Mouse (Mus musculus): ENCODE measurements around the gene Traf1. TPM values are rescaled to one million over a fixed set of nuclear protein-coding genes. Genes with fewer than 3 reads are reported as not detected.

Traf1 gene
- polyA plus RNA-seq, 1 experiment from 2014 or later = 3.3 TPM

DNA sequence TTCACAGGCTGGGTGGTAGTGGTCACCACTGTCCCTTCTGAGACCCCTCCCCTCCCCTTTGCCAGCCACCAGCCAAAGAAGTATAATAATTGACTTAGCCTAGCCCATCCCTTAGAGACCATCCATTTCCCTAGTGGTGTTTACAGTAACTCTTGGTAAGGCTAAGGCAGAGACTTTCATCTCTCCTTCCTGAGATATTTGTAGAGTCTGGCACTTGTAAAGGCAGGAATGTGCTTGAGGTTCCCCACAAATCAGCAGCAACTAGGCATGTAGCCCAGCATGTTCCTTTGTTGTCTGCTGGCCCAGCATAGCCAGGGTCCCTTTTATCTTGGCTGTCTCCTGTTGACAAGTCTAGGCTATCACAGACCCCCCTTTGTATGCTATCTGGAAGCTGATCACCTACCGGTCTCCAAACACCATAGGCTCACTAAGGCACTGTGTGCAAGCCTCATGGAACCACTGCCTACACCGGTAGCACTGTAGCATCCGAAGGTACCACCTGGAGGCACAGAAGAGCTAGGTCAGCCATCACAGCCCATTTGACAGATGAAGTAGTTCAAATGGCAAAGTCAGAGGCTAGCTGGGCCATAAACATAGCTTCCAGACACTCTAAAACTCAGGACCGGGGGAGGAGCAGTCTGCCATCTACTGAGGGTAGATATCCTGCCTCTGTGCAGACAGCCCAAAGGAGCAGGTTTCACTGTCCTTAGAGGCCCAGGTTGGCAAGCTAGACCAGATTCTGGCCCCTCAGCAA lies 57.7 kb downstream of the Traf1 start:
- H3K9me3 ChIP-seq (replicated peaks; ENCODE audit: control insufficient read depth, low read length) = no peaks in the 10 kb centered on the region
- H3K27me3 ChIP-seq (ENCODE audit: control insufficient read depth, insufficient read depth, low read length) = no peaks in the 10 kb centered on the region
- no peak for ATAC-seq (replicated peaks; ENCODE audit: extremely low read depth, insufficient read depth, low FRiP score)
- peaks cover 15% of the 10 kb centered on the region for H3K4me1 ChIP-seq (ENCODE audit: control insufficient read depth, insufficient read depth, low read length)
- H3K4me2 ChIP-seq (ENCODE audit: low read depth, low read length) = no peak overlapping the region; the same call in 1 of the 2 replicates
- no peak overlapping the region for H3K4me3 ChIP-seq (ENCODE audit: low read length)
- no peak overlapping the region for H3K9ac ChIP-seq (ENCODE audit: low read length)
- H3K36me3 ChIP-seq (ENCODE audit: control insufficient read depth, insufficient read depth) = no peaks in the 10 kb centered on the region
- WGBS = 65% methylated on average over 4 of the region's 4 CpGs
- H3K27ac ChIP-seq (ENCODE audit: low read length) = peak overlapping the region; percentile 44; the same call in 1 of the 2 replicates

DNA sequence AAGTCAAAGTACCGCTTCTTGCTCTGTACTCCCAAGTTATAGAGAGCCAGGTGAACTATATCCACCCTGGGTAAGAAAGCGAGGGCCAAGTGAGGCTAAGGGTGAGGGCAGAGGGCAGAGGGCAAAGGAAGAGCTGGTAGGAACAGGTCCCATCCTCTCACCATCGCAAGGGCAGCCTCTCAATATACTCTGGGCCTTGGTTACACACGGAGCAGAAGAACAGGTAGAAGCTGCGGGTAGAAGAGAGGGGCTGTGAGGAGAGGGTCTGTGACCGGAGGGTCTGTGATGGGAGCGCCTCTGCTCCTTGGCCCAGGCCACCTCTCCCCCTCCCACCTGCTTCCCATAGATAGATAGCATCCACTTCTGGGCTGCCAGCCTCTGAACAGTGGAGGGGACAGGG lies 58.4 kb downstream of the Traf1 start:
- no peak overlapping the region for H3K4me2 ChIP-seq (ENCODE audit: low read depth, low read length)
- WGBS = 75% methylated on average over 7 of the region's 7 CpGs
- no peaks in the 10 kb centered on the region for H3K9me3 ChIP-seq (replicated peaks; ENCODE audit: control insufficient read depth, low read length)
- no peaks in the 10 kb centered on the region for H3K36me3 ChIP-seq (ENCODE audit: control insufficient read depth, insufficient read depth)
- no peak for ATAC-seq (replicated peaks; ENCODE audit: extremely low read depth, insufficient read depth, low FRiP score)
- peaks cover 15% of the 10 kb centered on the region for H3K4me1 ChIP-seq (ENCODE audit: control insufficient read depth, insufficient read depth, low read length)
- no peaks in the 10 kb centered on the region for H3K27me3 ChIP-seq (ENCODE audit: control insufficient read depth, insufficient read depth, low read length)
- H3K27ac ChIP-seq (ENCODE audit: low read length) = no peak overlapping the region
- H3K4me3 ChIP-seq (ENCODE audit: low read length) = no peak overlapping the region
- H3K9ac ChIP-seq (ENCODE audit: low read length) = no peak overlapping the region

DNA sequence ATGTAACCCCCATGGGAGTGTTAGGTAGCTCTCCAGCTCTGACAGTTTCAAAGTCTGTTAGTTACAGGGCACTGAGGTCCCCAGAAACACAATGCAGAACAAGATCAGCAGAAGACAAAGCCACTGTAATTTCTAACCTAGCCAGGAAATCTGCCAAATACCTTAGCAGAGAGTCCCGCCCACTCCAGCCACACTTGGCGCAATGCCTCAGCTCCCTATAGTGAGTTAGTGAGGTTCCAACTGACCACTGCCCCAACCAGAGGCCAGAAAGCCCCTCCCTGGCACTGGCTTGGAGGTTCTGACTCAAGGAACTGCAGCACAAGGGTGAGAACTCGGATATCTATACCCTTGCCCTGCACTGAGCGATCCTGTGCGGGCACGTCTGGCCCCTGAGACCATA lies 58.8 kb downstream of the Traf1 start:
- no peaks in the 10 kb centered on the region for H3K36me3 ChIP-seq (ENCODE audit: control insufficient read depth, insufficient read depth)
- no peak overlapping the region for H3K4me2 ChIP-seq (ENCODE audit: low read depth, low read length)
- no peak overlapping the region for H3K4me3 ChIP-seq (ENCODE audit: low read length)
- no peak for ATAC-seq (replicated peaks; ENCODE audit: extremely low read depth, insufficient read depth, low FRiP score)
- 76% methylated on average over 6 of the region's 6 CpGs for WGBS
- no peaks in the 10 kb centered on the region for H3K27me3 ChIP-seq (ENCODE audit: control insufficient read depth, insufficient read depth, low read length)
- H3K4me1 ChIP-seq (ENCODE audit: control insufficient read depth, insufficient read depth, low read length) = peaks cover 15% of the 10 kb centered on the region
- H3K9ac ChIP-seq (ENCODE audit: low read length) = no peak overlapping the region
- H3K27ac ChIP-seq (ENCODE audit: low read length) = no peak overlapping the region
- no peaks in the 10 kb centered on the region for H3K9me3 ChIP-seq (replicated peaks; ENCODE audit: control insufficient read depth, low read length)

DNA sequence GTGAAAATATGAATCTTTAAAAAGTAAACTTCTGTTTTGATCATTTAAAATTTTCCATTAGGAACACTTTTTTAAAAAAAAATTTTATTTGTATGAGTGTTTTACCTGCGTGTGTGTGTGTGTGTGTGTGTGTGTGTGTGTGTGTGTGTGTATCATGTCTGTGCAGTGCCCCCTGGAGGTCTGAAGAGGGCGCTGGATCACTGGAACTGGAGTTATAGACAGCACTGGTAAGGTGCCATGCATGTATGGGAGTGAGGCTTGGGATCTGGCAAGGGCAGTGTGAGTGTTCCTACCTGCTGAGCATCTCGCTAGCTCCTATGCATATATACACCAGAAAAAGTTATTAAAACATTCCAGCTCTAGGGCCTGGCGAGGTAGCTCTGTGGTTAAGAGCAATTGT lies 59.8 kb downstream of the Traf1 start:
- ATAC-seq (replicated peaks; ENCODE audit: extremely low read depth, insufficient read depth, low FRiP score) = no peak
- no peaks in the 10 kb centered on the region for H3K9me3 ChIP-seq (replicated peaks; ENCODE audit: control insufficient read depth, low read length)

DNA sequence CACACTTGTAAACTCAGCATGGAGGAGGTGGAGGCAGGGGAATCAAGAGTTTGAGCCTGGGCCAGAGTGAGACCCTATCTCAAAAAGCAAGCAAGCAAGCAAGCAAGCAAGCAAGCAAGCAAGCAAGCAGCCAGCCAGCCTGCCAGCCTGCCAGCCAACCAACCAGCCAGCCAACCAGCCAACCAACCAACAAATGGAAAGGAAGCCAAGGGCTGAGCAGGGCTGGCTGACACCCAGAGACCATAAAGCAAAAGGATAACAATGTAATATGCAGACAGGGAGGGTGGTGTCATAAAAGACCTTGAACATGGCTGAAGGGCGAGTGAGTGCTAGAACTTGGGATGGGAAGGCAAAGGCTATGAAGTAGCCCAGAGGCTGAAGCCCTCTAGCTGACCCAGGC lies 61.2 kb downstream of the Traf1 start:
- no peak overlapping the region for H3K4me3 ChIP-seq (ENCODE audit: low read length)

More for the DNA sequence above, 59.8 kb downstream of the Traf1 start:
- Histone ChIP-seq H3K27ac (ENCODE audit: low read length) (no peak overlapping the region), H3K4me2 (ENCODE audit: low read depth, low read length) (no peak overlapping the region), H3K9ac (ENCODE audit: low read length) (no peak overlapping the region), H3K27me3 (ENCODE audit: control insufficient read depth, insufficient read depth, low read length) (no peaks in the 10 kb centered on the region), H3K4me1 (ENCODE audit: control insufficient read depth, insufficient read depth, low read length) (peaks cover 15% of the 10 kb centered on the region), H3K4me3 (ENCODE audit: low read length) (no peak overlapping the region), H3K36me3 (ENCODE audit: control insufficient read depth, insufficient read depth) (no peaks in the 10 kb centered on the region)
- 75% methylated on average over 4 of the region's 4 CpGs for WGBS

DNA sequence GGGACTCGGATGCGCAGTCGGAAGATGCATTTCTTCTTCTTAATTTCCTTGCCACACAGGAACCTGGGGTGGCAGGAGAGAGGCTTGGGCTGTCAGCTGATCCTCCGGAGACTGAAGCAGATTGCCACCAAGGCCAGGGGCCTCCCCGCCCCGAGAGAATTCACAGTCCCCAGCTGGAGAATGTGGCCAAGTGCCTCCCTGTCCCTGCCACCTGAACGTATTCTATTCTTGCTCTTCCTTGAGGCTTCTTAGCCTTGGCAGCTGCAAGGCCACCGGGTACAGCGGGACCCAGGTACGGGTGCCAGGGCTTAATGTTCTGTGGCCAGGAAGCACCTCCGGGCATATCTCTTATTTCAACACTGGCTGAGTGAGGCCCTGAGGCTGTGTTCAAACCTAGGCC lies 61.9 kb downstream of the Traf1 start:
- WGBS = 73% methylated on average over 11 of the region's 11 CpGs
- no peaks in the 10 kb centered on the region for H3K27me3 ChIP-seq (ENCODE audit: control insufficient read depth, insufficient read depth, low read length)
- ATAC-seq (replicated peaks; ENCODE audit: extremely low read depth, insufficient read depth, low FRiP score) = no peak

More for the DNA sequence above, 61.2 kb downstream of the Traf1 start:
- no peak overlapping the region for H3K4me2 ChIP-seq (ENCODE audit: low read depth, low read length)
- no peak for ATAC-seq (replicated peaks; ENCODE audit: extremely low read depth, insufficient read depth, low FRiP score)
- peaks cover 13% of the 10 kb centered on the region for H3K4me1 ChIP-seq (ENCODE audit: control insufficient read depth, insufficient read depth, low read length)
- no peak overlapping the region for H3K9ac ChIP-seq (ENCODE audit: low read length)
- H3K36me3 ChIP-seq (ENCODE audit: control insufficient read depth, insufficient read depth) = no peaks in the 10 kb centered on the region
- WGBS = 87% methylated on average over 1 of the region's 1 CpGs
- H3K9me3 ChIP-seq (replicated peaks; ENCODE audit: control insufficient read depth, low read length) = no peaks in the 10 kb centered on the region
- no peak overlapping the region for H3K27ac ChIP-seq (ENCODE audit: low read length)
- H3K27me3 ChIP-seq (ENCODE audit: control insufficient read depth, insufficient read depth, low read length) = no peaks in the 10 kb centered on the region

DNA sequence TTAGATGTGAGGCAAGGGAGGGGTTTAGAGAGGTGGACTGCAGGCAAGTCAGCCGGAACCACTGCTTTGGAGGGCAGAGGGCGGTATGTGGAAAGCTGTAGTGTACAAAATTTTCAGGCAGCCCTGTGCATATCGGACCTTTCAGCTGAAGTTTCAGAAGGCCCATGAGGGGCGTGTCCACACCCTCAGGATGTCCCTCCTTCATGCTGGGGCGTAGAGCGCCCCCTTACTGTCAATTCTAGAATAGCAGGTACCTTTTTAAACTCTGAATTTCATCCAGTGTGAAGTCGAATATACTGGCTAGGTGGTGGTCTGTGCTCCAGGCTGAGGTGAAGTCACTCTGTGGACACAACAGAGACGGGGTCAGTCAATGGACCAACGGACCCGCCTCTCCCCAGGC lies 63.8 kb downstream of the Traf1 start:
- Histone ChIP-seq H3K4me1 (ENCODE audit: control insufficient read depth, insufficient read depth, low read length) (no peaks in the 10 kb centered on the region), H3K9me3 (replicated peaks; ENCODE audit: control insufficient read depth, low read length) (no peaks in the 10 kb centered on the region), H3K27ac (ENCODE audit: low read length) (no peak overlapping the region), H3K36me3 (ENCODE audit: control insufficient read depth, insufficient read depth) (no peaks in the 10 kb centered on the region), H3K4me3 (ENCODE audit: low read length) (no peak overlapping the region), H3K9ac (ENCODE audit: low read length) (no peak overlapping the region), H3K27me3 (ENCODE audit: control insufficient read depth, insufficient read depth, low read length) (no peaks in the 10 kb centered on the region), H3K4me2 (ENCODE audit: low read depth, low read length) (no peak overlapping the region)
- WGBS = 25% methylated on average over 10 of the region's 10 CpGs
- ATAC-seq (replicated peaks; ENCODE audit: extremely low read depth, insufficient read depth, low FRiP score) = no peak; the same call in 1 of the 2 replicates

More for the DNA sequence above, 61.9 kb downstream of the Traf1 start:
- no peak overlapping the region for H3K27ac ChIP-seq (ENCODE audit: low read length)
- no peaks in the 10 kb centered on the region for H3K36me3 ChIP-seq (ENCODE audit: control insufficient read depth, insufficient read depth)
- H3K9ac ChIP-seq (ENCODE audit: low read length) = no peak overlapping the region
- no peak overlapping the region for H3K4me3 ChIP-seq (ENCODE audit: low read length)
- H3K4me2 ChIP-seq (ENCODE audit: low read depth, low read length) = no peak overlapping the region
- peaks cover 12% of the 10 kb centered on the region for H3K4me1 ChIP-seq (ENCODE audit: control insufficient read depth, insufficient read depth, low read length)
- no peaks in the 10 kb centered on the region for H3K9me3 ChIP-seq (replicated peaks; ENCODE audit: control insufficient read depth, low read length)

DNA sequence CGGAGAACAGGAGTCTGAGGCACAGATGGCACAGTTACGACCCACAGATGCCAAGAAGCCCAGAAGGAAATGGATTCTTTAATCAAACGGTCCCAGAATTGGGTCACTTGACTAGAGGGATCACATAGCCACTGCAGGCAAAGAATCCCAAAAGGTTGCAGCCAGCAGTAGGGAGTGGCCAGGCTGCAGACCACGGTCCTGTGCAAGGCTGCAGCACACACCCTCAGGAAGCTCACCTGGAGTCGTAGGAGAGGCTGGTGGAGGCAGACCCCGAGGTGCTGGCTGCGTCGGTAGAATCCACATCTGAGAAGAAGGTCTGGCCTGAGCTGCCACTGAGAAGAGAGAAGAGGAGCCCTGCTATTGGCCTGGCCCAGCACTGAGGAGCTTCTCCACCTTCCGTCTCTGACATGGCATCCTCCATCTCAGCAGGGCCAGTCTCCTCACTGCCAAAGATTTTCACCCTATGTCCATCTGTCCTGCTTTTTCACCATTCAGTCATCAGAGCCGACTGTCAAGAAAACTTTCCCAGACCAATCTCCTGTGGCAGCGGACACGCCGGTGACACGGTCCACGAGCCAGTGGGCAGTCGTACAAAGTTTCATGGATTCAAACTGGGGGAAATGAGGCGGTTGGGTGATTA lies 64.6 kb downstream of the Traf1 start:
- Histone ChIP-seq H3K4me3 (ENCODE audit: low read length) (no peak overlapping the region), H3K4me2 (ENCODE audit: low read depth, low read length) (no peak overlapping the region), H3K4me1 (ENCODE audit: control insufficient read depth, insufficient read depth, low read length) (no peaks in the 10 kb centered on the region), H3K27me3 (ENCODE audit: control insufficient read depth, insufficient read depth, low read length) (no peaks in the 10 kb centered on the region), H3K9me3 (replicated peaks; ENCODE audit: control insufficient read depth, low read length) (no peaks in the 10 kb centered on the region), H3K36me3 (ENCODE audit: control insufficient read depth, insufficient read depth) (no peaks in the 10 kb centered on the region), H3K27ac (ENCODE audit: low read length) (no peak overlapping the region), H3K9ac (ENCODE audit: low read length) (no peak overlapping the region)
- WGBS = 83% methylated on average over 17 of the region's 17 CpGs
- ATAC-seq (replicated peaks; ENCODE audit: extremely low read depth, insufficient read depth, low FRiP score) = no peak

DNA sequence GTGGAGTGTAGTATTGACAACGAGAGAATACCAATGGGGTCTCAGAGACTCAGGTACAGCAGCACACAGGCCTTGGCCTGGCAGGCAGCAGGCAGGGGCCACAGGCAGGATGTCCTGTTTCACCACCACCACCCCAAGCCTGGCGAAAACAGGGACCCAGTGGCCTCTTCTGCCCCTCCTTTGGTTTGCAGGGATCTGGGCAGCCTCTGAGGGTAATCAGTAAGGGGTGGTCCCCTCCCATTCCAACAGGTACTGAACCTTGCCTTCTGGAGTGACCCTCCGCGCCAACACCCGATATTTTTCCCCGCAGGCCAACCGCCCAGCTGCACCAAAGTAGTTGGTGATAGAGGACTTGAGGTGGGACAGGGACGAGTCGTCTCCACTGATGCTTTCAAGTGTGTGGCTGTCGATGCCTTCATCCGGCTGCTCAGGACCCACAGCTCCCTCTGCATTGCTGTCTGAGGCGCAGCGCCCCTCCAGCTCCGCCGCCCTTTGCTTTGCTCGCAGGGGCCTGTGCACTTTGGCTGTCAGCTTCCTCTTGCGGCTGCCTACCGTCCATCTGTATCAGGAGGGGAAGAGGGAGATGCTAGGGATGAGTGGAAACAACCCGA lies 66.0 kb downstream of the Traf1 start:
- H3K9ac ChIP-seq (ENCODE audit: low read length) = no peak overlapping the region
- ATAC-seq (replicated peaks; ENCODE audit: extremely low read depth, insufficient read depth, low FRiP score) = no peak
- no peaks in the 10 kb centered on the region for H3K36me3 ChIP-seq (ENCODE audit: control insufficient read depth, insufficient read depth)
- H3K4me3 ChIP-seq (ENCODE audit: low read length) = no peak overlapping the region
- no peak overlapping the region for H3K4me2 ChIP-seq (ENCODE audit: low read depth, low read length)
- no peaks in the 10 kb centered on the region for H3K9me3 ChIP-seq (replicated peaks; ENCODE audit: control insufficient read depth, low read length)
- no peak overlapping the region for H3K27ac ChIP-seq (ENCODE audit: low read length)
- 68% methylated on average over 19 of the region's 19 CpGs for WGBS
- no peaks in the 10 kb centered on the region for H3K27me3 ChIP-seq (ENCODE audit: control insufficient read depth, insufficient read depth, low read length)
- no peaks in the 10 kb centered on the region for H3K4me1 ChIP-seq (ENCODE audit: control insufficient read depth, insufficient read depth, low read length)

Data from heart, embryonic 16.5 days (tissue).